Mouse (Mus musculus): ENCODE results near the gene 4930595D18Rik. TPM values are rescaled to one million over a fixed set of nuclear protein-coding genes. Genes with fewer than 3 reads are reported as not detected.

The 4930595D18Rik gene
- polyA plus RNA-seq, 1 experiment from 2014 or later = 0.21 TPM

- Histone ChIP-seq H3K9me3 (replicated peaks) (no peaks in the 10 kb centered on the region), H3K27ac (0 out of 2 replicates have a peak overlapping the region, but pooled peaks have one; percentile 40), H3K4me3 (no peak overlapping the region), H3K27me3 (no peaks in the 10 kb centered on the region), H3K4me2 (no peak overlapping the region), H3K4me1 (peaks cover 17% of the 10 kb centered on the region), H3K36me3 (ENCODE audit: poor library complexity, severe bottlenecking) (no peaks in the 10 kb centered on the region), H3K9ac (no peak overlapping the region)
- no peak for ATAC-seq
- 84% methylated on average over 6 of the region's 6 CpGs for WGBS
These were observed 8.5 kb upstream of the 4930595D18Rik start for GRCm38 (mm10) chr12:111192777-111193176.

GRCm38 (mm10) chr12:111190891-111191290 is 6.6 kb upstream of the 4930595D18Rik start:
- WGBS = 69% methylated on average over 2 of the region's 2 CpGs
- Histone ChIP-seq H3K9ac (no peak overlapping the region), H3K36me3 (ENCODE audit: poor library complexity, severe bottlenecking) (no peaks in the 10 kb centered on the region), H3K4me3 (no peak overlapping the region), H3K27ac (no peak overlapping the region), H3K4me2 (no peak overlapping the region), H3K4me1 (peaks cover 17% of the 10 kb centered on the region), H3K27me3 (no peaks in the 10 kb centered on the region), H3K9me3 (replicated peaks) (no peaks in the 10 kb centered on the region)
- ATAC-seq = no peak

GRCm38 (mm10) chr12:111190355-111190754 is 6.1 kb upstream of the 4930595D18Rik start:
- Histone ChIP-seq H3K4me3 (no peak overlapping the region), H3K4me1 (peaks cover 22% of the 10 kb centered on the region), H3K9ac (no peak overlapping the region), H3K4me2 (no peak overlapping the region), H3K27me3 (no peaks in the 10 kb centered on the region), H3K27ac (no peak overlapping the region), H3K36me3 (ENCODE audit: poor library complexity, severe bottlenecking) (no peaks in the 10 kb centered on the region), H3K9me3 (replicated peaks) (no peaks in the 10 kb centered on the region)
- 84% methylated on average over 5 of the region's 5 CpGs for WGBS
- no peak for ATAC-seq

GRCm38 (mm10) chr12:111188295-111188694 is 4.0 kb upstream of the 4930595D18Rik start:
- Histone ChIP-seq H3K4me2 (no peak overlapping the region), H3K9ac (no peak overlapping the region), H3K9me3 (replicated peaks) (no peaks in the 10 kb centered on the region), H3K4me3 (no peak overlapping the region), H3K27ac (no peak overlapping the region), H3K36me3 (ENCODE audit: poor library complexity, severe bottlenecking) (no peaks in the 10 kb centered on the region), H3K4me1 (peaks cover 21% of the 10 kb centered on the region), H3K27me3 (no peaks in the 10 kb centered on the region)
- WGBS = 96% methylated on average over 4 of the region's 4 CpGs
- no peak for ATAC-seq

GRCm38 (mm10) chr12:111186986-111187385 is 2.7 kb upstream of the 4930595D18Rik start:
- H3K4me1 ChIP-seq = 0 out of 2 replicates have a peak, but pooled peaks cover 12% of the 10 kb centered on the region
- H3K4me3 ChIP-seq = no peak overlapping the region
- H3K4me2 ChIP-seq = no peak overlapping the region
- H3K9ac ChIP-seq = no peak overlapping the region
- H3K27ac ChIP-seq = no peak overlapping the region
- ATAC-seq = no peak
- H3K27me3 ChIP-seq = no peaks in the 10 kb centered on the region
- H3K36me3 ChIP-seq (ENCODE audit: poor library complexity, severe bottlenecking) = no peaks in the 10 kb centered on the region
- no peaks in the 10 kb centered on the region for H3K9me3 ChIP-seq (replicated peaks)
- WGBS = 92% methylated on average over 3 of the region's 3 CpGs

- H3K4me3 ChIP-seq = no peak overlapping the region
- 0 out of 2 replicates have a peak, but pooled peaks cover 12% of the 10 kb centered on the region for H3K4me1 ChIP-seq
- no peaks in the 10 kb centered on the region for H3K27me3 ChIP-seq
- peaks cover 8% of the 10 kb centered on the region; the same call in 1 of the 2 replicates for H3K36me3 ChIP-seq (ENCODE audit: poor library complexity, severe bottlenecking)
- WGBS = 96% methylated on average over 6 of the region's 6 CpGs
- H3K4me2 ChIP-seq = no peak overlapping the region
- no peaks in the 10 kb centered on the region for H3K9me3 ChIP-seq (replicated peaks)
- H3K27ac ChIP-seq = no peak overlapping the region
- no peak overlapping the region for H3K9ac ChIP-seq
- no peak for ATAC-seq
These were observed 1.9 kb downstream of the 4930595D18Rik start for GRCm38 (mm10) chr12:111182378-111182777.

GRCm38 (mm10) chr12:111181848-111182247 is 2.4 kb downstream of the 4930595D18Rik start:
- no peaks in the 10 kb centered on the region for H3K9me3 ChIP-seq (replicated peaks)
- 0 out of 2 replicates have a peak, but pooled peaks cover 12% of the 10 kb centered on the region for H3K4me1 ChIP-seq
- no peak overlapping the region for H3K4me3 ChIP-seq
- H3K27ac ChIP-seq = no peak overlapping the region
- H3K36me3 ChIP-seq (ENCODE audit: poor library complexity, severe bottlenecking) = peaks cover 8% of the 10 kb centered on the region; the same call in 1 of the 2 replicates
- H3K4me2 ChIP-seq = no peak overlapping the region
- 84% methylated on average over 5 of the region's 5 CpGs for WGBS
- H3K27me3 ChIP-seq = no peaks in the 10 kb centered on the region
- ATAC-seq = no peak
- no peak overlapping the region for H3K9ac ChIP-seq

GRCm38 (mm10) chr12:111178772-111179171 is 5.5 kb downstream of the 4930595D18Rik start:
- ATAC-seq = no peak

GRCm38 (mm10) chr12:111168891-111169290 is 15.4 kb downstream of the 4930595D18Rik start:
- Histone ChIP-seq H3K4me3 (no peak overlapping the region), H3K4me2 (no peak overlapping the region), H3K36me3 (ENCODE audit: poor library complexity, severe bottlenecking) (peaks cover 15% of the 10 kb centered on the region; the same call in 1 of the 2 replicates), H3K4me1 (peaks cover 40% of the 10 kb centered on the region), H3K9me3 (replicated peaks) (no peaks in the 10 kb centered on the region), H3K9ac (no peak overlapping the region), H3K27ac (no peak overlapping the region), H3K27me3 (no peaks in the 10 kb centered on the region)
- 72% methylated on average over 4 of the region's 4 CpGs for WGBS
- ATAC-seq = no peak

More at GRCm38 (mm10) chr12:111178772-111179171, 5.5 kb downstream of the 4930595D18Rik start:
- 70% methylated on average over 4 of the region's 4 CpGs for WGBS
- H3K4me2 ChIP-seq = no peak overlapping the region
- H3K4me3 ChIP-seq = no peak overlapping the region
- H3K9me3 ChIP-seq (replicated peaks) = no peaks in the 10 kb centered on the region
- no peaks in the 10 kb centered on the region for H3K4me1 ChIP-seq
- H3K36me3 ChIP-seq (ENCODE audit: poor library complexity, severe bottlenecking) = peaks cover 23% of the 10 kb centered on the region; the same call in 1 of the 2 replicates
- H3K27me3 ChIP-seq = no peaks in the 10 kb centered on the region
- no peak overlapping the region for H3K27ac ChIP-seq
- H3K9ac ChIP-seq = no peak overlapping the region

- no peaks in the 10 kb centered on the region for H3K27me3 ChIP-seq
- peaks cover 7% of the 10 kb centered on the region; the same call in 1 of the 2 replicates for H3K36me3 ChIP-seq (ENCODE audit: poor library complexity, severe bottlenecking)
- H3K27ac ChIP-seq = peak overlapping the region; percentile 91
- peak overlapping the region; percentile 83 for H3K4me2 ChIP-seq
- peaks cover 61% of the 10 kb centered on the region for H3K4me1 ChIP-seq
- peak overlapping the region; percentile 86 for H3K4me3 ChIP-seq
- ATAC-seq = peak; percentile 19; the same call in 1 of the 2 replicates
- no peaks in the 10 kb centered on the region for H3K9me3 ChIP-seq (replicated peaks)
- WGBS = under 1% methylated on average over 46 of the region's 48 CpGs
- H3K9ac ChIP-seq = peak overlapping the region; percentile 86
These were observed 17.5 kb downstream of the 4930595D18Rik start for GRCm38 (mm10) chr12:111166681-111167289.

- no peaks in the 10 kb centered on the region for H3K36me3 ChIP-seq (ENCODE audit: poor library complexity, severe bottlenecking)
- peak within 1 kb of the TSS; percentile 86 for H3K9ac ChIP-seq
- peak within 1 kb of the TSS; percentile 86 for H3K4me3 ChIP-seq
- H3K4me2 ChIP-seq = peak within 1 kb of the TSS; percentile 83
- peak within 1 kb of the TSS; percentile 91 for H3K27ac ChIP-seq
- no peaks in the 10 kb centered on the region for H3K9me3 ChIP-seq (replicated peaks)
- H3K27me3 ChIP-seq = no peaks in the 10 kb centered on the region
- peak; percentile 9; the same call in 1 of the 2 replicates for ATAC-seq
- peaks cover 66% of the 10 kb centered on the region for H3K4me1 ChIP-seq
- WGBS = 16% methylated on average over 26 of the region's 105 CpGs
These were observed 18.3 kb downstream of the 4930595D18Rik start, which contains the start of gene Traf3 for GRCm38 (mm10) chr12:111165831-111166591. Gene Traf3, plus strand, starts transcription at chr12:111166370.

Data from forebrain, embryonic 13.5 days (tissue).